Comparison of ENCODE assay signal across 17 mouse cellular contexts in genomic region chr11:96880296-96880695, GRCm38 (mm10). TPM values are rescaled to one million over a fixed set of nuclear protein-coding genes. Genes with fewer than 3 reads are reported as not detected.
DNase-seq lines count a peak whose midpoint lies in the region; ATAC-seq and TF ChIP-seq lines count a peak whose summit lies in the region.
"Had no signal": no experiment of that assay in that cellular context is flagged by ENCODE, and none has a peak within 500 bp of the region (broad histone marks: within the 10 kb centered on the region; RNA-seq: fewer than 3 reads in every experiment).

No protein-coding gene starts in this region.

- H3K27me3 ChIP-seq in forebrain, embryonic 13.5 days: no peaks in the 10 kb centered on the region
- no peaks in the 10 kb centered on the region for H3K27me3 ChIP-seq in forebrain, embryonic 11.5 days (ENCODE audit: control insufficient read depth, insufficient read depth, low read length)
- H3K27me3 ChIP-seq in hindbrain, embryonic 13.5 days: no peaks in the 10 kb centered on the region
- H3K27me3 ChIP-seq: neural tube, embryonic 12.5 days had no signal

- H3K4me3 ChIP-seq in forebrain, embryonic 13.5 days: no peak overlapping the region
- no peak overlapping the region for H3K4me3 ChIP-seq in forebrain, embryonic 11.5 days (ENCODE audit: low read depth, low read length)
- no peak overlapping the region for H3K4me3 ChIP-seq in lung, adult 2 months (replicated peaks; ENCODE audit: extremely low read depth, low read depth, low read length)
- H3K4me3 ChIP-seq in hindbrain, embryonic 13.5 days: no peak overlapping the region
- H3K4me3 ChIP-seq: layer of hippocampus, adult 2 months; neural tube, embryonic 12.5 days had no signal

- no peaks in the 10 kb centered on the region for H3K36me3 ChIP-seq in forebrain, embryonic 13.5 days (ENCODE audit: poor library complexity, severe bottlenecking)
- H3K36me3 ChIP-seq in forebrain, embryonic 11.5 days (ENCODE audit: control insufficient read depth, insufficient read depth, low read length): no peaks in the 10 kb centered on the region
- H3K36me3 ChIP-seq in hindbrain, embryonic 13.5 days: no peaks in the 10 kb centered on the region
- H3K36me3 ChIP-seq: neural tube, embryonic 12.5 days had no signal

- no peak overlapping the region for H3K4me2 ChIP-seq in forebrain, embryonic 13.5 days
- no peak overlapping the region for H3K4me2 ChIP-seq in forebrain, embryonic 11.5 days (ENCODE audit: low read depth, low read length, severe bottlenecking)
- H3K4me2 ChIP-seq in hindbrain, embryonic 13.5 days: no peak overlapping the region
- H3K4me2 ChIP-seq: neural tube, embryonic 12.5 days had no signal

- peaks cover 58% of the 10 kb centered on the region for H3K4me1 ChIP-seq in forebrain, embryonic 13.5 days
- H3K4me1 ChIP-seq in forebrain, embryonic 11.5 days (replicated peaks; ENCODE audit: control insufficient read depth, insufficient read depth, low read length): peaks cover 40% of the 10 kb centered on the region
- peaks cover 2% of the 10 kb centered on the region; the same call in 1 of the 2 replicates for H3K4me1 ChIP-seq in lung, adult 2 months (ENCODE audit: control insufficient read depth, insufficient read depth, low read length)
- H3K4me1 ChIP-seq in hindbrain, embryonic 13.5 days (replicated peaks): peaks cover 50% of the 10 kb centered on the region

- peak overlapping the region; percentile 48; the same call in 1 of the 2 replicates for H3K27ac ChIP-seq in forebrain, embryonic 13.5 days
- H3K27ac ChIP-seq in forebrain, embryonic 11.5 days (ENCODE audit: low read depth, low read length): no peak overlapping the region
- peak overlapping the region; percentile 100; the same call in 1 of the 2 replicates for H3K27ac ChIP-seq in hindbrain, embryonic 13.5 days
- H3K27ac ChIP-seq: layer of hippocampus, adult 2 months; neural tube, embryonic 12.5 days had no signal

- DNase-seq in forebrain, embryonic 11.5 days (ENCODE audit: low spot score): no peak
- peak; percentile 22 to 51 for DNase-seq in lung, adult 18-20 months
- DNase-seq in lung, adult 2 months: no peak
- DNase-seq in lung, postnatal 25 days (ENCODE audit: low spot score): peak; percentile 31
- no peak for DNase-seq in ovary, postnatal 10 days (ENCODE audit: low spot score)
- DNase-seq in layer of hippocampus, adult 9-10 months (ENCODE audit: low spot score): no peak
- DNase-seq: cerebellum, adult 11-12 months; heart, adult 18-20 months; right cerebral cortex, postnatal 25 days; thymus, postnatal 4 days had no signal

- no peak for ATAC-seq in forebrain, embryonic 13.5 days
- ATAC-seq in forebrain, embryonic 11.5 days (replicated peaks; ENCODE audit: low FRiP score): no peak
- ATAC-seq in hindbrain, embryonic 13.5 days (ENCODE audit: low FRiP score): no peak
- ATAC-seq: forebrain, embryonic 16.5 days; inflammation-experienced regulatory T-cells, adult 6 months had no signal

- no peak for TF ChIP-seq CTCF in lung, adult 2 months (IDR thresholded peaks at IDR 0.05; ENCODE audit: insufficient read depth, low read length)

- TF ChIP-seq POLR2A in lung, adult 2 months (IDR thresholded peaks at IDR 0.05; ENCODE audit: borderline replicate concordance, extremely low read depth, low read depth, low read length): no peak

- no peak overlapping the region for H3K9ac ChIP-seq in forebrain, embryonic 13.5 days
- H3K9ac ChIP-seq in forebrain, embryonic 11.5 days (ENCODE audit: low read length): no peak overlapping the region
- no peak overlapping the region for H3K9ac ChIP-seq in hindbrain, embryonic 13.5 days
- H3K9ac ChIP-seq: neural tube, embryonic 12.5 days had no signal

- WGBS in forebrain, embryonic 13.5 days: 97% methylated on average over 9 of the region's 9 CpGs
- 91% methylated on average over 9 of the region's 9 CpGs for WGBS in forebrain, embryonic 11.5 days
- WGBS in lung, adult 2 months: 41% methylated on average over 9 of the region's 9 CpGs
- 77% methylated on average over 9 of the region's 9 CpGs for WGBS in hindbrain, embryonic 13.5 days

- no peaks in the 10 kb centered on the region for H3K9me3 ChIP-seq in forebrain, embryonic 13.5 days (replicated peaks)
- no peaks in the 10 kb centered on the region for H3K9me3 ChIP-seq in forebrain, embryonic 11.5 days (ENCODE audit: control insufficient read depth, low read length)
- H3K9me3 ChIP-seq in hindbrain, embryonic 13.5 days: no peaks in the 10 kb centered on the region
- H3K9me3 ChIP-seq: neural tube, embryonic 12.5 days had no signal

RNA-seq across cellular contexts. Expression of gene Copz2, which starts 30.6 kb away (rescaled TPM):
- 12.3 and 13.8 TPM in 2 replicates for polyA plus RNA-seq in forebrain, embryonic 13.5 days (2015; fragmentation: Nextera tagmentation; extraction: Ambion mirVana)
- 33.2 and 33.8 TPM in 2 replicates for polyA plus RNA-seq in forebrain, embryonic 11.5 days (2014; fragmentation: Nextera tagmentation; extraction: Ambion mirVana)
- polyA plus RNA-seq in lung, adult 2 months (2012; rRNA removed): 39.7 and 44.8 TPM in 2 replicates
- 27.3 and 31.7 TPM in 2 replicates for polyA plus RNA-seq in hindbrain, embryonic 13.5 days (2015; fragmentation: Nextera tagmentation; extraction: Ambion mirVana)
- polyA plus RNA-seq: inflammation-experienced regulatory T-cells, adult 6 months had no signal

RNA-seq across cellular contexts. Expression of gene Cdk5rap3, which starts 36.0 kb away (rescaled TPM):
- polyA plus RNA-seq in forebrain, embryonic 13.5 days (2015; fragmentation: Nextera tagmentation; extraction: Ambion mirVana): 102 and 104 TPM in 2 replicates
- polyA plus RNA-seq in forebrain, embryonic 11.5 days (2014; fragmentation: Nextera tagmentation; extraction: Ambion mirVana): 83.4 and 94.0 TPM in 2 replicates
- 25.4 and 30.1 TPM in 2 replicates for polyA plus RNA-seq in lung, adult 2 months (2012; rRNA removed)
- 92.9 and 100 TPM in 2 replicates for polyA plus RNA-seq in hindbrain, embryonic 13.5 days (2015; fragmentation: Nextera tagmentation; extraction: Ambion mirVana)

RNA-seq across cellular contexts. Expression of gene Prr15l, which starts 47.6 kb away (rescaled TPM):
- 0.08 and 0.25 TPM in 2 replicates for polyA plus RNA-seq in forebrain, embryonic 13.5 days (2015; fragmentation: Nextera tagmentation; extraction: Ambion mirVana)
- 0.25 and 0.29 TPM in 2 replicates for polyA plus RNA-seq in forebrain, embryonic 11.5 days (2014; fragmentation: Nextera tagmentation; extraction: Ambion mirVana)
- 56.2 and 69.8 TPM in 2 replicates for polyA plus RNA-seq in lung, adult 2 months (2012; rRNA removed)
- 0.29 and 0.43 TPM in 2 replicates for polyA plus RNA-seq in hindbrain, embryonic 13.5 days (2015; fragmentation: Nextera tagmentation; extraction: Ambion mirVana)
- polyA plus RNA-seq: cortical plate, adult 2 months had no signal

RNA-seq across cellular contexts. Expression of gene Nfe2l1, which starts 50.5 kb away (rescaled TPM):
- 49.0 and 56.2 TPM in 2 replicates for polyA plus RNA-seq in forebrain, embryonic 13.5 days (2015; fragmentation: Nextera tagmentation; extraction: Ambion mirVana)
- 38.6 and 42.9 TPM in 2 replicates for polyA plus RNA-seq in forebrain, embryonic 11.5 days (2014; fragmentation: Nextera tagmentation; extraction: Ambion mirVana)
- polyA plus RNA-seq in lung, adult 2 months (2012; rRNA removed): 225 and 264 TPM in 2 replicates
- 69.8 and 72.6 TPM in 2 replicates for polyA plus RNA-seq in hindbrain, embryonic 13.5 days (2015; fragmentation: Nextera tagmentation; extraction: Ambion mirVana)

Comparison
In these comparisons a context has a peak if more than half of its experiments do, and no peak if none do; other contexts are left out.
1. DNase-seq: peak in lung, adult 18-20 months (2 of 2) and lung, postnatal 25 days (single experiment); none in forebrain, embryonic 11.5 days (single experiment), lung, adult 2 months (single experiment), ovary, postnatal 10 days (single experiment) and layer of hippocampus, adult 9-10 months (single experiment).
2. RNA of gene Prr15l, which starts 47.6 kb away (polyA plus RNA-seq): 56.2 to 69.8 TPM in lung, adult 2 months; 0.29 to 0.43 TPM in hindbrain, embryonic 13.5 days, 0.25 to 0.29 TPM in forebrain, embryonic 11.5 days and 0.08 to 0.25 TPM in forebrain, embryonic 13.5 days; every median in the first group is over 10 times any median in the second.